Mouse (Mus musculus) liver, postnatal 0 days (tissue): Measurements from ENCODE around the gene Twf1. TPM values are rescaled to one million over a fixed set of nuclear protein-coding genes. Genes with fewer than 3 reads are reported as not detected.

ENCODE experiments used
- ATAC-seq: fragments of 200-750 bp; cut with Nextera tagmentation; 2 replicates; pipeline ENCODE4 v1.8.0; 2017; ENCODE audit warnings: mild to moderate bottlenecking, moderate library complexity
- DNase-seq: peaks from one replicate; pipeline ENCODE4 v3.0.0-alpha.2; 2016
- H3K27ac ChIP-seq: fragments of 300-500 bp; sonication (generic); 2 replicates; pipeline ENCODE4 v1.5.1; 2014; ENCODE audit warnings: antibody characterized with exemption, moderate library complexity, mild to moderate bottlenecking, low read depth
- H3K27me3 ChIP-seq: fragments of 300-500 bp; sonication (generic); 2 replicates; pipeline ENCODE4 v1.6.1; 2014; ENCODE audit warnings: low read length, control low read depth, mixed read lengths; ENCODE audit not compliant: insufficient read depth
- H3K36me3 ChIP-seq: fragments of 300-500 bp; sonication (generic); replicated peaks from 2 replicates; pipeline ENCODE4 v1.6.1; 2014; ENCODE audit warnings: mild to moderate bottlenecking, control low read depth, low read length, moderate library complexity, mixed read lengths; ENCODE audit not compliant: insufficient read depth
- H3K4me1 ChIP-seq: fragments of 300-500 bp; sonication (generic); 2 replicates; pipeline ENCODE4 v1.6.1; 2014; ENCODE audit warnings: antibody characterized with exemption, mild to moderate bottlenecking, control low read depth; ENCODE audit not compliant: insufficient read depth
- H3K4me2 ChIP-seq: fragments of 300-500 bp; sonication (generic); 2 replicates; pipeline ENCODE4 v1.6.1; 2014; ENCODE audit warnings: low read depth, mild to moderate bottlenecking, low read length, moderate library complexity, mixed read lengths
- H3K4me3 ChIP-seq: fragments of 300-500 bp; sonication (generic); 2 replicates; pipeline ENCODE4 v1.5.1; 2014; ENCODE audit warnings: low read depth, low read length
- H3K9ac ChIP-seq: fragments of 300-500 bp; sonication (generic); replicated peaks from 2 replicates; pipeline ENCODE4 v1.6.1; 2014; ENCODE audit warnings: mild to moderate bottlenecking, moderate library complexity
- H3K9me3 ChIP-seq: fragments of 300-500 bp; sonication (generic); 2 replicates; pipeline ENCODE4 v1.6.1; 2016; ENCODE audit warnings: mild to moderate bottlenecking, control low read depth, low read length, mixed read lengths
- CTCF ChIP-seq: sonication (generic); IDR thresholded peaks from 2 replicates; pipeline ENCODE4 v1.5.1; 2016; ENCODE audit warnings: antibody characterized with exemption, low read depth
- EP300 ChIP-seq: IDR thresholded peaks from 2 replicates; pipeline ENCODE4 v1.6.1; 2016; ENCODE audit warnings: antibody characterized with exemption, low read depth, mild to moderate bottlenecking
- WGBS: fragments of 180-500 bp; shearing (Covaris S2); extraction: QIAGEN DNeasy Blood & Tissue Kit; methylation state at CpG from one replicate; pipeline ENCODE4 v1.1.7; 2014; ENCODE audit not compliant: insufficient replicate concordance; 5-methylcytosine and 5-hydroxymethylcytosine counted together
- polyA plus RNA-seq: library from polyadenylated mRNA; unstranded; fragments of >200 nt; fragmentation: Nextera tagmentation; extraction: Ambion mirVana; gene quantifications from 2 replicates; pipeline ENCODE4 v1.2.1, GENCODE M21; 2015

Gene Twf1
- polyA plus RNA-seq, result 30.7 and 31.2 TPM in 2 replicates

GRCm38 (mm10) chr15:94589219-94590075 is at the start of gene Twf1:
Gene Twf1 (minus strand): TSS chr15:94589889.
- Histone ChIP-seq H3K27me3 (no peaks in the 10 kb centered on the region), H3K9ac (peak within 1 kb of the TSS; percentile 99), H3K9me3 (no peaks in the 10 kb centered on the region), H3K27ac (peak within 1 kb of the TSS; percentile 90), H3K4me2 (peak within 1 kb of the TSS; percentile 85), H3K36me3 (peaks cover 18% of the 10 kb centered on the region), H3K4me3 (peak within 1 kb of the TSS; percentile 100), H3K4me1 (peaks cover 11% of the 10 kb centered on the region)
- ATAC-seq, result peak; percentile 100
- peak; percentile 99 for DNase-seq
- TF ChIP-seq CTCF, result peak; percentile 47
- TF ChIP-seq EP300, result no peak
- 3% methylated on average over 56 of the region's 70 CpGs for WGBS

DNA sequence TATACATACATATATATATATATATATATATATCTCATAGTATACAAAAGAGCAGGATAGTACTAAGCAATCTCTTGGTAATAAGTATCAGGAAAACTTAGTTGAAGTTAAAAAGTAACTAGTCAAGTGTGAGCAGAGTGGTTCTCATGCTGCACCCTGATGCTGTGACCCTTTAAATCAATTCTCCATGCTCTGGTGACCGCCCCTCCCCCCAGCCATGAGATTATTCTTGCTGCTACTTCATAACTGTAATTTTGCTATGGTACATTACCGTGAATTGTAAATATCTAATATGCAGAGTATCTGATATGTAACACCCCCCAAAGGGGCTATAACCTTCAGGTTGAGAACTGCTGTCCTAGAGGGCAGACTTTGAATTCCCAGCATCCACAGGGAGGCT is 49.4 kb upstream of the Twf1 start:
- Histone ChIP-seq H3K4me3 (no peak overlapping the region), H3K9ac (no peak overlapping the region), H3K36me3 (no peaks in the 10 kb centered on the region), H3K4me2 (no peak overlapping the region), H3K27me3 (no peaks in the 10 kb centered on the region), H3K4me1 (no peaks in the 10 kb centered on the region), H3K9me3 (no peaks in the 10 kb centered on the region), H3K27ac (no peak overlapping the region)
- no peak for ATAC-seq
- no peak for TF ChIP-seq CTCF
- WGBS, result 62% methylated on average over 2 of the region's 2 CpGs
- DNase-seq, result no peak

- Histone ChIP-seq H3K4me1 (no peaks in the 10 kb centered on the region), H3K27ac (no peak overlapping the region), H3K36me3 (no peaks in the 10 kb centered on the region), H3K4me3 (no peak overlapping the region), H3K9ac (no peak overlapping the region), H3K27me3 (no peaks in the 10 kb centered on the region), H3K4me2 (no peak overlapping the region), H3K9me3 (no peaks in the 10 kb centered on the region)
- DNase-seq (no peak), ATAC-seq (no peak)
- TF ChIP-seq CTCF, result no peak
- TF ChIP-seq EP300, result no peak
- 78% methylated on average over 2 of the region's 2 CpGs for WGBS
These were observed 48.5 kb upstream of the Twf1 start for GRCm38 (mm10) chr15:94638207-94638606.

- Histone ChIP-seq H3K27ac (no peak overlapping the region), H3K9me3 (no peaks in the 10 kb centered on the region), H3K4me2 (no peak overlapping the region), H3K9ac (no peak overlapping the region), H3K27me3 (peaks cover 15% of the 10 kb centered on the region), H3K4me3 (no peak overlapping the region), H3K4me1 (no peaks in the 10 kb centered on the region), H3K36me3 (no peaks in the 10 kb centered on the region)
- WGBS, result 74% methylated on average over 11 of the region's 11 CpGs
- ATAC-seq, result no peak
- no peak for DNase-seq
- TF ChIP-seq EP300, result no peak
These were observed 44.8 kb upstream of the Twf1 start for GRCm38 (mm10) chr15:94634524-94634923.

GRCm38 (mm10) chr15:94630553-94630952 is 40.9 kb upstream of the Twf1 start:
- no peak for ATAC-seq
- Histone ChIP-seq H3K9ac (no peak overlapping the region), H3K27ac (no peak overlapping the region), H3K9me3 (no peaks in the 10 kb centered on the region), H3K36me3 (no peaks in the 10 kb centered on the region), H3K4me2 (no peak overlapping the region), H3K4me1 (no peaks in the 10 kb centered on the region), H3K27me3 (peaks cover 28% of the 10 kb centered on the region), H3K4me3 (no peak overlapping the region)
- TF ChIP-seq EP300, result no peak
- TF ChIP-seq CTCF, result no peak
- WGBS, result 56% methylated on average over 4 of the region's 4 CpGs
- no peak for DNase-seq

DNA sequence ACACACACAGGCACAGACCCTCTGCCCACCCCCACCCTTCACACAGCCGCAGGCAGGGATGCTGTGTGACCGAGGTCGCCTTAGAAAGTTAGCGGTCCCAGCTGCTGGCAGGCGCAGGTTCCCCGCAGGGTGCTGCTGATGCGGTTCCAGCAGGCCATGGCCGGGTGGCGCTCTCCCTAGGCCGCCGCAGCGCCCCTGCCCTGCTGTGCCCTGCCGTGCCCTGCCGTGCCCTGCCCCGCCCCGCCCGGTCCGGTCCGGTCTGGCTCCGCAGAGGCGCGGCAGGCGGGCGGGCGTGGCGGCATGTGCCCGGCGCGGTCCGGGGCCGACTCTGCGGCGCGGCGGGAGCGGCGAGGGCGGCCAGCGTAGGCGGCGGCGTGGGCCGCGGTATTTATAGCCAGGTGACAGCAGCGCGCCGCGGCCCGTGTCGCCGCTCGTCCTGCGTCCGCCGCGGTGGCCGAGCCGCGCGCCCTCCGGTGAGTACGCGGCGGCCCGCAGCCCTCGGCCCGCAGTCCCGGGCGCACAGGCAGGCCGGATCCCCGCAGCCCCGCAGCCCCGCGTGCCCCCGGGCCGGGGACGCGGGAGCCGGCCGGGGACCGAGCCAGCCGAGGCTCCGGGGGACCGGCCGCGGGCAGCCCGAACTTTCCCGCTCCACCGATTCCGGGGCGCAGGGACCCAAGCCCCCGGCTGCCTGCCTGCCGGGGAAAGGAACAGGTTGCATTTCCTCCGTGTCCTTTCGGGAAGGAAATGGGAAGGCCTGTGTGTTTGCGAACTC is 39.3 kb upstream of the Twf1 start, which contains the start of gene Tmem117:
Tmem117 (plus strand) TSS at position 403 of the 772 bp plus-strand sequence.
- Histone ChIP-seq H3K9ac (peak within 1 kb of the TSS; percentile 34; the same call in 1 of the 2 replicates), H3K4me1 (no peaks in the 10 kb centered on the region), H3K36me3 (no peaks in the 10 kb centered on the region), H3K4me2 (peak within 1 kb of the TSS; percentile 76), H3K9me3 (no peaks in the 10 kb centered on the region), H3K4me3 (peak within 1 kb of the TSS; percentile 43), H3K27me3 (peaks cover 28% of the 10 kb centered on the region), H3K27ac (no peak within 1 kb of the TSS)
- DNase-seq, result peak; percentile 21
- 1% methylated on average over 62 of the region's 96 CpGs for WGBS
- no peak for TF ChIP-seq EP300
- no peak for TF ChIP-seq CTCF
- peak; percentile 55; the same call in 1 of the 2 replicates for ATAC-seq
